Mouse (Mus musculus) G1E (cell line): ENCODE data around the gene Hoxb9.

Experiments used
- CTCF ChIP-seq: IDR thresholded peaks from 2 replicates; pipeline ENCODE4 v1.5.1; 2012; ENCODE audit warnings: low read depth, low read length, inconsistent platforms, mixed read lengths
- GATA1 ChIP-seq: IDR thresholded peaks from 2 replicates; pipeline ENCODE4 v1.6.1; 2012; ENCODE audit warnings: borderline replicate concordance, low read length, inconsistent platforms, mixed read lengths
- GATA2 ChIP-seq: IDR thresholded peaks from 2 replicates; pipeline ENCODE4 v1.6.1; 2012; ENCODE audit warnings: low read depth, low read length, inconsistent platforms, borderline replicate concordance
- POLR2AphosphoS5 ChIP-seq: IDR thresholded peaks from 2 replicates; pipeline ENCODE4 v1.6.1; 2012; ENCODE audit warnings: low read depth, low read length, inconsistent platforms; ENCODE audit not compliant: insufficient replicate concordance

GRCm38 (mm10) chr11:96259038-96259437 lies 12.2 kb upstream of the Hoxb9 start:
- TF ChIP-seq CTCF (no peak), POLR2AphosphoS5 (no peak), GATA2 (no peak), GATA1 (no peak)
